Mouse (Mus musculus) lung, postnatal 4 days (tissue): ENCODE measurements around the gene Rdh11.
A peak's percentile ranks its signal among the peaks of the same experiment; 100 is the strongest.

Source experiments
- DNase-seq, 2 experiments: peaks; one replicate each; pipeline ENCODE4 v3.0.0; 2021

Gene Rdh11

DNA sequence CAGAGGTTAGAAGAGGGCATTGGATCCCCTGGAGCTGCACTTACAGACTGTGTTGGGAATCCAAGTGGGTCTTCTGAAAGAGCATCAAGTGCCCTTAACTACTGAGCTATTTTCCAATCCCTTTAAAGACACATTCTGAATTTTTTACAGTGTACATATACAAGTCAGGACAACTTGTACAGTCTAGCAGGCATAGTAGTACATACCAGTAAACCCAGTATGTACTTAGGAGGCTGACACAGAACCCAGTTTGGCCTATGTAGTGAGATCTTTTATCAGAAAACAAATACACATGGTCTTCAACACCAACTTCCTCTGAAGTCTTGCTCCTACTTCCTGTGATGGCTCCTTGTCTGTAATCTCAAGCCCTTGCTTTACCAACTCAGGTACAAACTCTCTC is 53.1 kb downstream of the Rdh11 start:
- no peak for DNase-seq

DNA sequence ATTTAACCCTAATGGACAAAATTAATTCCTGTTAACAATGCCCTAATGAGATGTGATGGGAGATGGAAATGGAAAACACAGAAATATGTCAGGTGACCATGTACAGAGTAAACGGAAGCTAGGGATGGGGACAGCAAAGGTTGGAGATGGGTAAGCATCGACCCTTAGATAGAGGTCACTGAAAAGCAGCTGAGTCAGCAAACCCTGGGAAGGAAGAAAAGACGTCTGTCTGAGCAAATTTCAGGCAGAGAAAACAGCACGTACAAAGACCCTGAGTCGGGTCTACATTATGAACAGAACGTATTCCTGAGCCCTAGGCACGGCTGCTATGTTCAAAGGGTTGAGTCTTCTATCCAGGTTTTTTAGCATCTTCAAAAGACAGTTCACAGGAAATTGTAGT is 55.1 kb downstream of the Rdh11 start:
- DNase-seq: no peak

DNA sequence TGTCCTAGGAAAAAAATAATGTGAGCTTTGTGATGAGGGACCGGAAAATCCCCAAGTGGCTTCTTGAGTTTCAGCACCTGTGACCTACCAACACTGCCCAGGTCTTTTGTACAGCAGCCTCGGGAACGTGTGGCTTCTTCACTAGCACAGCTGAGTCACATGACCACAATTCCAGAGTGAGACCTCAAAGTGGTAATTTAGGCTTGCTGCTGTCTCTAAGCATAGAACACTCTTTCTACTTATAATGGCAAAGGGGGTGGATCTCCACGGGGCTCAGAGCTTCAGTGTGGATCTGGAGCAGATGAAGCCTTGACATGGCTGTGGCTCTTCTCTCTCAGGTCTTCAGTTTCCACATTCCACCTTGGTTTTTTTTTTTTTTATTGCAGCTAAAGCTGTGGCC is 57.0 kb downstream of the Rdh11 start:
- DNase-seq: no peak

DNA sequence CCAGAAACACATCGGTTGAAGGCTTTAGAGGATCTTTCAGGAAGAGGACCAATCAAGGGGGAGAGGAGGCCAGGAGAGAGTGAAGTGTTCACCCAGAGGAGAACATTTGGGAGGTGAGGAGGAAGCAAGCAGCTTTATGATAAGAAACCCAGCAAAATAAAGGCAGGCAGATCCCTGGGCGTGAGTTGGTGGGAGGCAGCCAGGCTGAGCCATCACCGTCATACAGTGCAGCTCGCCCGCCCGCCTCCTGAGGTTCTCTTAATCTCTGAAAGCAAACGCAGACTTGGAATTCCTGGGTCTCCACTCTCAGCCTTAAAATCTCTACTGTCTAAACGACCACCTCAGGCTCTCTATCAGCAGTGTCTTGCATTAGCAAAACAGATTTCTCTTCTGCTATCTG is 57.4 kb downstream of the Rdh11 start:
- DNase-seq: no peak

DNA sequence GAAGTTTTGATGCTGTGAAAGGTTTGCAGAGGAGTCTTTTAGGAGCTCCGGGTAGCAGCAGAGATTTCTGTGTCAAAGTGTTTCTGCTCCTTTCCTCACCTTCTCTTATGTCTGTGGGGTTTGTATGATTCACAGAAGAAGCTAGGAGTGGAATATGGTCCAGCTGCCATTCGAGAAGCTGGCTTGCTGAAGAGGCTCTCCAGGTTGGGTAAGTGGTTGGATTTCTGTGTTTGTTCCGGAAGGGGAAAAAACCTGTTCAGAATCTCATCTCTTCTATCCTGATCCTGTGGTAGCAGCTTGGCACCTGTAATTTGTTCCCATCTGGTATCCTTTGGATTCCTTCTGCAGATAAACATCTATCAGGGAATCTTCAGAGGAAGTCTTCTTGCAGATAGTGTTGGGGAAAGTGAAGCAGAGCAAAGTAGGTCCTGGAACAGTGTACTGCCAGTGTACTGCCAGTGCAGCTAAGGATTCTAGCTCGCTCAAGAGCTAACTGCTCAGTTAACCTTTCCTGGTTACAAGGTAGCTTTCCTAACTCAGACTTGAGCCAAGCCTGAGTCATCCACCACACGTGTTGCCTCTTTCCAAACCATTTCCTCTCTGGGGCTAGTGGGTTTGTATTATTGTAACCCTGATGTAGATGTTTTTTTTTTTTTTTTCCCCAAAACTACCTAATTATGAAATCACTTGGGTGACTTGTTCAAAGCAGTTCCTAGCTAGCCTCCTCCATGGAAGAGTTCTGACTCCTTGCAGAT is 60.2 kb downstream of the Rdh11 start:
- peak in 1 of 2 experiments; percentile 17 for DNase-seq

DNA sequence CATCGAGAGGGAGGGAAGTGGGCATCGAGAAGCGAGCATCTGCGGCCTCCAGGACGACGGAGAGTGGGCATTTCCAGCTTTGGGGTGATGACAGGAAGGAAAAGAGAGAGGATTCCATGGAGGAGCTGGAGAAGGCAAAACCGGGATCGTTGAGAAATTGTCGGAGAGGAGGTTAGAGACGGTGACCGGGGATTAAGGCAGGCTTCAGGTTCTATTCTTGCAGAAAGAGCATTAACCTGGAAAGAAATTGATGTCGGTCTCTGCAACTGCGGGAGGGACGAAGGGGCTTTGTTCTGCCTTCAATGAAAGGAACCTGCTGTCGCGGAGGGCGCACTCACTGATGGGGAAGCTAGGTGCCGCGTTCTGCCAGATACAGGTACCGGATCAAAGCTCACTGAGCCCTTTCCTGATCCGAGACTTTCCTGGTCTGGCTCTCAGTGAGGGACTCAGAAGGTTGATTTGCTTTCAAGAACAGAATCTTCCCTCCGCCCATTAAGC is 60.9 kb downstream of the Rdh11 start:
- no peak for DNase-seq

DNA sequence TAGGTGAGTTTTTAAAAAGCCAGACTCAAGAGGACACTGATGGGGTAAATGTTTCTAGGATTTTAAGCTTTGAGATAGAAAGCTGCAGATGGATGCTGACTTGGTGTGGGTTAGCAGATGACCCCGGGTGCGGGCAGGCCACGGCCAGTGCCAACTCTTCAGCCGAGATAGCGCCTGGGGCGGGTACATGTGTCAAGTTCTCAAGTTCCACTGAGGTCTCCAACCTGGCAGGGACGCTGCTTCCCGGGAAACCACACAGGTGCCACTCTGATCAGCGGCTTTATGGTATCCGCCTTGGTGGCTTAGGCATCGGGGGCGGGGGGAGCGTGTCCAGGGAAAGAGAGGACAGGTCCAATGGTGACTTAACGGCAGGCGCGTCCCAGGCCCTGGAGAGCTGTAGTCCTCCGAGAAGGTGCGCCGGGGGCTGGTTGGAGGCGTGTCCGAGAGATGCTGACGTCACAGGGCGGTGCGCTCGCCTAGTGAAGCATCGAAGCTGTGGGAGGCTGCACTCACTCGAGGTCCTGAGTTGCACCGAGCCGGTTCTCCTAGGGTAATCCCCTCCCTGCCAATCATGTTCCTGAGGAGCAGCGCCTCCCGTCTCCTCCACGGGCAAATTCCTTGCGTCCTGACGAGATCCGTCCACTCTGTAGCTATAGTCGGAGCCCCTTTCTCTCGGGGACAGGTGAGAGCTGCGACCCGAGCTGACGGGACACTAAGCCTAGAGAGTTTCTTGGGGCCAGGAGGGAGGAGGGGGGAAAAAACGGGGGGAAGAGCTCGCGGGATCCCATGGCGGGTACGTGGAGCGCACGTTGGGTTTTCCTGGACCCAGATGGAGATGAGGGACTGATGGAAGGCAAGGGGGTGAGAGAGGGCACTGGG is 61.6 kb downstream of the Rdh11 start, which contains the start of gene Arg2:
Gene Arg2, plus strand, starts transcription at position 479 of the 879 bp plus-strand sequence.
- peak; percentile 86 to 89 for DNase-seq
